Comparison of ENCODE assay signal across 13 mouse cellular contexts in genomic region chr15:101941948-101942347, GRCm38 (mm10). TPM values are rescaled to one million over a fixed set of nuclear protein-coding genes. Genes with fewer than 3 reads are reported as not detected.
DNase-seq lines count a peak whose midpoint lies in the region; ATAC-seq lines count a peak whose summit lies in the region.
"Had no signal": no experiment of that assay in that cellular context is flagged by ENCODE, and none has a peak within 500 bp of the region (broad histone marks: within the 10 kb centered on the region; RNA-seq: fewer than 3 reads in every experiment).

No protein-coding gene starts in this region.

- H3K27ac ChIP-seq in kidney, embryonic 14.5 days (ENCODE audit: low read depth, low read length): no peak overlapping the region
- H3K27ac ChIP-seq in heart, embryonic 15.5 days: peak overlapping the region; percentile 33; the same call in 1 of the 2 replicates
- H3K27ac ChIP-seq in midbrain, embryonic 15.5 days: no peak overlapping the region
- H3K27ac ChIP-seq in hindbrain, embryonic 13.5 days: no peak overlapping the region
- H3K27ac ChIP-seq: forebrain, embryonic 13.5 days; liver, embryonic 14.5 days; midbrain, embryonic 13.5 days had no signal

- peaks cover 12% of the 10 kb centered on the region; the same call in 1 of the 2 replicates for H3K4me1 ChIP-seq in kidney, embryonic 14.5 days (ENCODE audit: control insufficient read depth, insufficient read depth, low read length)
- H3K4me1 ChIP-seq in heart, embryonic 15.5 days (replicated peaks): peaks cover 27% of the 10 kb centered on the region
- no peaks in the 10 kb centered on the region for H3K4me1 ChIP-seq in midbrain, embryonic 15.5 days
- H3K4me1 ChIP-seq in hindbrain, embryonic 13.5 days (replicated peaks): peaks cover 5% of the 10 kb centered on the region; the same call in 1 of the 2 replicates
- H3K4me1 ChIP-seq: forebrain, embryonic 13.5 days had no signal

- peak; percentile 61; the same call in 1 of the 2 replicates for ATAC-seq in kidney, embryonic 14.5 days (ENCODE audit: low FRiP score, low TSS enrichment)
- ATAC-seq in heart, embryonic 15.5 days (replicated peaks; ENCODE audit: insufficient number of reproducible peaks, insufficient read depth, low FRiP score, low read depth): 0 out of 2 replicates have a peak, but pooled peaks have one; percentile 23
- no peak for ATAC-seq in midbrain, embryonic 15.5 days (replicated peaks)
- ATAC-seq in hindbrain, embryonic 13.5 days (ENCODE audit: low FRiP score): no peak
- ATAC-seq: forebrain, embryonic 13.5 days; midbrain, embryonic 13.5 days had no signal

- no peaks in the 10 kb centered on the region for H3K36me3 ChIP-seq in kidney, embryonic 14.5 days (ENCODE audit: control insufficient read depth, insufficient read depth, low read length)
- H3K36me3 ChIP-seq in heart, embryonic 15.5 days: no peaks in the 10 kb centered on the region
- H3K36me3 ChIP-seq in midbrain, embryonic 15.5 days (replicated peaks): no peaks in the 10 kb centered on the region
- H3K36me3 ChIP-seq in hindbrain, embryonic 13.5 days: no peaks in the 10 kb centered on the region
- H3K36me3 ChIP-seq: midbrain, embryonic 13.5 days had no signal

- no peak for DNase-seq in kidney, postnatal 25 days
- DNase-seq in urinary bladder, adult 18-20 months (ENCODE audit: low spot score in 2 of 2): peak; percentile 50 to 53
- DNase-seq in urinary bladder, postnatal 10 days (ENCODE audit: low spot score): no peak

- no peaks in the 10 kb centered on the region for H3K9me3 ChIP-seq in kidney, embryonic 14.5 days (ENCODE audit: control insufficient read depth, low read length)
- no peaks in the 10 kb centered on the region for H3K9me3 ChIP-seq in heart, embryonic 15.5 days (replicated peaks)
- no peaks in the 10 kb centered on the region for H3K9me3 ChIP-seq in midbrain, embryonic 15.5 days
- H3K9me3 ChIP-seq in hindbrain, embryonic 13.5 days: no peaks in the 10 kb centered on the region
- H3K9me3 ChIP-seq: forebrain, embryonic 13.5 days; midbrain, embryonic 13.5 days had no signal

- H3K4me3 ChIP-seq in kidney, embryonic 14.5 days (ENCODE audit: low read length): no peak overlapping the region
- no peak overlapping the region for H3K4me3 ChIP-seq in heart, embryonic 15.5 days
- H3K4me3 ChIP-seq in midbrain, embryonic 15.5 days: no peak overlapping the region
- no peak overlapping the region for H3K4me3 ChIP-seq in hindbrain, embryonic 13.5 days
- H3K4me3 ChIP-seq: forebrain, embryonic 13.5 days; midbrain, embryonic 13.5 days had no signal

- no peak overlapping the region for H3K4me2 ChIP-seq in kidney, embryonic 14.5 days (replicated peaks; ENCODE audit: low read depth, low read length)
- H3K4me2 ChIP-seq in heart, embryonic 15.5 days: no peak overlapping the region
- H3K4me2 ChIP-seq in midbrain, embryonic 15.5 days: no peak overlapping the region
- H3K4me2 ChIP-seq in hindbrain, embryonic 13.5 days: no peak overlapping the region
- H3K4me2 ChIP-seq: forebrain, embryonic 13.5 days; midbrain, embryonic 13.5 days had no signal

- 42% methylated on average over 8 of the region's 8 CpGs for WGBS in kidney, embryonic 14.5 days
- WGBS in heart, embryonic 15.5 days: 30% methylated on average over 8 of the region's 8 CpGs
- WGBS in midbrain, embryonic 15.5 days: 73% methylated on average over 8 of the region's 8 CpGs
- 73% methylated on average over 8 of the region's 8 CpGs for WGBS in hindbrain, embryonic 13.5 days

- no peaks in the 10 kb centered on the region for H3K27me3 ChIP-seq in kidney, embryonic 14.5 days (ENCODE audit: control insufficient read depth, insufficient read depth, low read length)
- H3K27me3 ChIP-seq in heart, embryonic 15.5 days: no peaks in the 10 kb centered on the region
- H3K27me3 ChIP-seq in midbrain, embryonic 15.5 days (replicated peaks): no peaks in the 10 kb centered on the region
- H3K27me3 ChIP-seq in hindbrain, embryonic 13.5 days: no peaks in the 10 kb centered on the region
- H3K27me3 ChIP-seq: forebrain, embryonic 13.5 days; midbrain, embryonic 13.5 days had no signal

- no peak overlapping the region for H3K9ac ChIP-seq in kidney, embryonic 14.5 days (ENCODE audit: low read depth, low read length)
- H3K9ac ChIP-seq in heart, embryonic 15.5 days: no peak overlapping the region
- no peak overlapping the region for H3K9ac ChIP-seq in midbrain, embryonic 15.5 days
- no peak overlapping the region for H3K9ac ChIP-seq in hindbrain, embryonic 13.5 days
- H3K9ac ChIP-seq: forebrain, embryonic 13.5 days; liver, embryonic 14.5 days; midbrain, embryonic 13.5 days had no signal

RNA-seq across cellular contexts. Expression of gene Krt79, which starts 1.8 kb away (rescaled TPM):
- 0.41 and 0.49 TPM in 2 replicates for polyA plus RNA-seq in kidney, embryonic 14.5 days (2014; fragmentation: Nextera tagmentation; extraction: Ambion mirVana)
- polyA plus RNA-seq in heart, embryonic 15.5 days (2015; fragmentation: Nextera tagmentation; extraction: Ambion mirVana): 0.87 and 0.95 TPM in 2 replicates
- polyA plus RNA-seq in midbrain, embryonic 15.5 days (2015; fragmentation: Nextera tagmentation; extraction: Ambion mirVana): 0.11 and 0.13 TPM in 2 replicates
- polyA plus RNA-seq in hindbrain, embryonic 13.5 days (2015; fragmentation: Nextera tagmentation; extraction: Ambion mirVana): 0.12 and 0.23 TPM in 2 replicates
- polyA plus RNA-seq: cortical plate, adult 2 months; liver, embryonic 14.5 days had no signal

RNA-seq across cellular contexts. Expression of gene Krt78, which starts 12.1 kb away (rescaled TPM):
- polyA plus RNA-seq in kidney, embryonic 14.5 days (2014; fragmentation: Nextera tagmentation; extraction: Ambion mirVana): not detected in 2 replicates
- 0.04 and 0.10 TPM in 2 replicates for polyA plus RNA-seq in heart, embryonic 15.5 days (2015; fragmentation: Nextera tagmentation; extraction: Ambion mirVana)
- not detected in 2 replicates for polyA plus RNA-seq in midbrain, embryonic 15.5 days (2015; fragmentation: Nextera tagmentation; extraction: Ambion mirVana)
- polyA plus RNA-seq in hindbrain, embryonic 13.5 days (2015; fragmentation: Nextera tagmentation; extraction: Ambion mirVana): not detected in 2 replicates
- polyA plus RNA-seq: cortical plate, adult 2 months; forebrain, embryonic 13.5 days; heart, postnatal 0 days; liver, embryonic 14.5 days; midbrain, embryonic 13.5 days had no signal

RNA-seq across cellular contexts. Expression of gene Krt4, which starts 17.4 kb away (rescaled TPM):
- polyA plus RNA-seq in kidney, embryonic 14.5 days (2014; fragmentation: Nextera tagmentation; extraction: Ambion mirVana): 0.11 and 0.38 TPM in 2 replicates
- polyA plus RNA-seq in heart, embryonic 15.5 days (2015; fragmentation: Nextera tagmentation; extraction: Ambion mirVana): 1.0 and 3.4 TPM in 2 replicates
- 0.18 and 0.90 TPM in 2 replicates for polyA plus RNA-seq in midbrain, embryonic 15.5 days (2015; fragmentation: Nextera tagmentation; extraction: Ambion mirVana)
- not detected in 2 replicates for polyA plus RNA-seq in hindbrain, embryonic 13.5 days (2015; fragmentation: Nextera tagmentation; extraction: Ambion mirVana)
- polyA plus RNA-seq: cortical plate, adult 2 months; forebrain, embryonic 13.5 days; heart, postnatal 0 days had no signal

RNA-seq across cellular contexts. Expression of gene Krt76, which starts 49.2 kb away (rescaled TPM):
- polyA plus RNA-seq in kidney, embryonic 14.5 days (2014; fragmentation: Nextera tagmentation; extraction: Ambion mirVana): not detected in 2 replicates
- not detected in 2 replicates for polyA plus RNA-seq in heart, embryonic 15.5 days (2015; fragmentation: Nextera tagmentation; extraction: Ambion mirVana)
- not detected in 2 replicates for polyA plus RNA-seq in midbrain, embryonic 15.5 days (2015; fragmentation: Nextera tagmentation; extraction: Ambion mirVana)
- not detected in 2 replicates for polyA plus RNA-seq in hindbrain, embryonic 13.5 days (2015; fragmentation: Nextera tagmentation; extraction: Ambion mirVana)
- polyA plus RNA-seq: brain, embryonic 14.5 days; cortical plate, adult 2 months; forebrain, embryonic 13.5 days; heart, postnatal 0 days; liver, embryonic 14.5 days; midbrain, embryonic 13.5 days had no signal

Comparison
In these comparisons a context has a peak if more than half of its experiments do, and no peak if none do; other contexts are left out.
1. DNase-seq: peak in urinary bladder, adult 18-20 months (2 of 2); none in kidney, postnatal 25 days (0 of 2) and urinary bladder, postnatal 10 days (single experiment).
2. ATAC-seq: peak in kidney, embryonic 14.5 days (single experiment) and heart, embryonic 15.5 days (single experiment); none in midbrain, embryonic 15.5 days (single experiment) and hindbrain, embryonic 13.5 days (single experiment).